Mouse (Mus musculus) megakaryocyte, embryonic 14.5 days (primary cell): Measurements from ENCODE around the gene B9d2. TPM values are rescaled to one million over a fixed set of nuclear protein-coding genes. Genes with fewer than 3 reads are reported as not detected.

Experiments
- H3K27me3 ChIP-seq: replicated peaks from 2 replicates; pipeline ENCODE3; 2012; ENCODE audit warnings: inconsistent platforms
- H3K36me3 ChIP-seq: replicated peaks from 2 replicates; pipeline ENCODE3; 2012; ENCODE audit warnings: low read length, inconsistent platforms, mixed read lengths
- H3K4me1 ChIP-seq: 2 replicates; pipeline ENCODE4 v1.6.1; 2012; ENCODE audit warnings: inconsistent platforms
- H3K4me3 ChIP-seq: replicated peaks from 2 replicates; pipeline ENCODE3; 2012; ENCODE audit warnings: moderate library complexity, mild to moderate bottlenecking, inconsistent platforms
- H3K9me3 ChIP-seq: 2 replicates; pipeline ENCODE4 v1.6.1; 2012; ENCODE audit warnings: inconsistent platforms
- FLI1 ChIP-seq: IDR thresholded peaks from 2 replicates; pipeline ENCODE4 v1.6.1; 2012; ENCODE audit warnings: low read length, inconsistent platforms, mixed read lengths
- GATA1 ChIP-seq: IDR thresholded peaks from 3 replicates; pipeline ENCODE4 v1.6.1; 2012; ENCODE audit warnings: mixed read lengths, low read length, inconsistent platforms, borderline replicate concordance
- polyA plus RNA-seq: library from polyadenylated mRNA; stranded (reverse); fragments of >175 nt; gene quantifications from 2 replicates; pipeline ENCODE4 v1.2.3, GENCODE M21; 2012; ENCODE audit warnings: low replicate concordance; ENCODE audit not compliant: insufficient read depth

B9d2 gene
- polyA plus RNA-seq, 1 experiment, result 89.8 TPM

- H3K36me3 ChIP-seq, result peaks cover 47% of the 10 kb centered on the region
These were observed 8.1 kb upstream of the B9d2 start for GRCm38 (mm10) chr7:25672442-25672841.

GRCm38 (mm10) chr7:25674297-25674696, 6.3 kb upstream of the B9d2 start:
- H3K27me3 ChIP-seq, result peaks cover 6% of the 10 kb centered on the region
- H3K4me1 ChIP-seq, result peaks cover 57% of the 10 kb centered on the region
- peak overlapping the region; percentile 88 for H3K4me3 ChIP-seq
- H3K36me3 ChIP-seq, result peaks cover 28% of the 10 kb centered on the region
- TF ChIP-seq GATA1 (no peak), FLI1 (no peak)
- H3K9me3 ChIP-seq, result peaks cover 4% of the 10 kb centered on the region; the same call in 1 of the 2 replicates

More at GRCm38 (mm10) chr7:25672442-25672841, 8.1 kb upstream of the B9d2 start:
- peaks cover 43% of the 10 kb centered on the region for H3K4me1 ChIP-seq
- H3K4me3 ChIP-seq, result no peak overlapping the region
- peaks cover 4% of the 10 kb centered on the region; the same call in 1 of the 2 replicates for H3K9me3 ChIP-seq
- TF ChIP-seq GATA1, result no peak
- no peak for TF ChIP-seq FLI1
- peaks cover 6% of the 10 kb centered on the region for H3K27me3 ChIP-seq

GRCm38 (mm10) chr7:25674719-25675300, 5.8 kb upstream of the B9d2 start, which contains the start of gene Tmem91:
Tmem91 (minus strand) TSS chr7:25675166.
- peaks cover 23% of the 10 kb centered on the region for H3K36me3 ChIP-seq
- TF ChIP-seq GATA1 (no peak), FLI1 (no peak)
- peak within 1 kb of the TSS; percentile 88 for H3K4me3 ChIP-seq
- peaks cover 59% of the 10 kb centered on the region for H3K4me1 ChIP-seq
- H3K9me3 ChIP-seq, result peaks cover 4% of the 10 kb centered on the region; the same call in 1 of the 2 replicates
- H3K27me3 ChIP-seq, result peaks cover 6% of the 10 kb centered on the region

GRCm38 (mm10) chr7:25675405-25675804, 5.2 kb upstream of the B9d2 start:
- Histone ChIP-seq H3K4me1 (peaks cover 65% of the 10 kb centered on the region), H3K4me3 (peak overlapping the region; percentile 88), H3K36me3 (peaks cover 17% of the 10 kb centered on the region), H3K9me3 (peaks cover 4% of the 10 kb centered on the region; the same call in 1 of the 2 replicates), H3K27me3 (peaks cover 6% of the 10 kb centered on the region)
- no peak for TF ChIP-seq FLI1
- no peak for TF ChIP-seq GATA1

GRCm38 (mm10) chr7:25676085-25676781, 4.3 kb upstream of the B9d2 start:
- H3K4me3 ChIP-seq, result no peak overlapping the region
- peaks cover 10% of the 10 kb centered on the region for H3K36me3 ChIP-seq
- peaks cover 67% of the 10 kb centered on the region for H3K4me1 ChIP-seq
- no peak for TF ChIP-seq FLI1
- TF ChIP-seq GATA1, result no peak
- H3K27me3 ChIP-seq, result peaks cover 6% of the 10 kb centered on the region
- H3K9me3 ChIP-seq, result peaks cover 4% of the 10 kb centered on the region; the same call in 1 of the 2 replicates

GRCm38 (mm10) chr7:25677013-25677412, 3.6 kb upstream of the B9d2 start:
- no peak for TF ChIP-seq FLI1
- no peak for TF ChIP-seq GATA1
- peaks cover 75% of the 10 kb centered on the region for H3K4me1 ChIP-seq
- peaks cover 5% of the 10 kb centered on the region for H3K36me3 ChIP-seq
- H3K9me3 ChIP-seq, result peaks cover 4% of the 10 kb centered on the region; the same call in 1 of the 2 replicates
- no peak overlapping the region for H3K4me3 ChIP-seq
- H3K27me3 ChIP-seq, result peaks cover 6% of the 10 kb centered on the region

- peaks cover 11% of the 10 kb centered on the region for H3K36me3 ChIP-seq
- no peaks in the 10 kb centered on the region for H3K27me3 ChIP-seq
- peaks cover 91% of the 10 kb centered on the region for H3K4me1 ChIP-seq
- peak overlapping the region; percentile 95 for H3K4me3 ChIP-seq
- no peaks in the 10 kb centered on the region for H3K9me3 ChIP-seq
- TF ChIP-seq FLI1 (no peak), GATA1 (no peak)
These were observed 609 bp upstream of the B9d2 start for GRCm38 (mm10) chr7:25679971-25680370.

- H3K27me3 ChIP-seq, result no peaks in the 10 kb centered on the region
- peak overlapping the region; percentile 95 for H3K4me3 ChIP-seq
- H3K36me3 ChIP-seq, result peaks cover 25% of the 10 kb centered on the region
- peaks cover 92% of the 10 kb centered on the region for H3K4me1 ChIP-seq
- TF ChIP-seq GATA1, result no peak
- TF ChIP-seq FLI1, result no peak
- no peaks in the 10 kb centered on the region for H3K9me3 ChIP-seq
These were observed 1.0 kb downstream of the B9d2 start for GRCm38 (mm10) chr7:25681341-25682231.

GRCm38 (mm10) chr7:25683474-25684180, 3.0 kb downstream of the B9d2 start:
- Histone ChIP-seq H3K4me3 (peak overlapping the region; percentile 86), H3K4me1 (peaks cover 73% of the 10 kb centered on the region), H3K27me3 (no peaks in the 10 kb centered on the region), H3K9me3 (no peaks in the 10 kb centered on the region), H3K36me3 (peaks cover 27% of the 10 kb centered on the region)
- TF ChIP-seq GATA1 (no peak; the same call in 2 of the 3 replicates), FLI1 (peak; percentile 75; the same call in 1 of the 2 replicates)
